Mouse (Mus musculus) thymus, postnatal 0 days (tissue): ENCODE results near the gene Hmox1. TPM values are rescaled to one million over a fixed set of nuclear protein-coding genes. Genes with fewer than 3 reads are reported as not detected.

Experiments used
- DNase-seq: peaks from one replicate; pipeline ENCODE4 v3.0.0-alpha.2; 2015; ENCODE audit warnings: low spot score
- polyA plus RNA-seq: library from polyadenylated mRNA; unstranded; fragments of >200 nt; fragmentation: Nextera tagmentation; extraction: Ambion mirVana; gene quantifications from 2 replicates; pipeline ENCODE4 v1.2.1, GENCODE M21; 2015

Hmox1 gene
- polyA plus RNA-seq, result 29.4 and 31.9 TPM in 2 replicates

- peak; percentile 76 for DNase-seq
Measured at GRCm38 (mm10) chr8:75093399-75094156, at the start of gene Hmox1. TSS of gene Hmox1 (plus strand) at chr8:75093621.

- no peak for DNase-seq
Measured at GRCm38 (mm10) chr8:75046303-75046702, 47.1 kb upstream of the Hmox1 start.

GRCm38 (mm10) chr8:75047784-75048183 lies 45.6 kb upstream of the Hmox1 start:
- DNase-seq, result no peak

GRCm38 (mm10) chr8:75053342-75053741 lies 40.1 kb upstream of the Hmox1 start:
- no peak for DNase-seq

GRCm38 (mm10) chr8:75055673-75056072 lies 37.7 kb upstream of the Hmox1 start:
- no peak for DNase-seq

- DNase-seq, result no peak
Measured at GRCm38 (mm10) chr8:75060022-75060421, 33.4 kb upstream of the Hmox1 start.

GRCm38 (mm10) chr8:75060815-75061214 lies 32.6 kb upstream of the Hmox1 start:
- DNase-seq, result no peak

- no peak for DNase-seq
Measured at GRCm38 (mm10) chr8:75063290-75063689, 30.1 kb upstream of the Hmox1 start.

GRCm38 (mm10) chr8:75064790-75065189 lies 28.6 kb upstream of the Hmox1 start:
- no peak for DNase-seq

GRCm38 (mm10) chr8:75067287-75067686 lies 26.1 kb upstream of the Hmox1 start:
- DNase-seq, result no peak

GRCm38 (mm10) chr8:75070297-75070696 lies 23.1 kb upstream of the Hmox1 start:
- no peak for DNase-seq

GRCm38 (mm10) chr8:75071627-75072346 lies 21.6 kb upstream of the Hmox1 start:
- peak; percentile 70 for DNase-seq

GRCm38 (mm10) chr8:75074876-75075275 lies 18.5 kb upstream of the Hmox1 start:
- DNase-seq, result no peak

GRCm38 (mm10) chr8:75078215-75078614 lies 15.2 kb upstream of the Hmox1 start:
- no peak for DNase-seq

- DNase-seq, result no peak
Measured at GRCm38 (mm10) chr8:75078851-75079250, 14.6 kb upstream of the Hmox1 start.

GRCm38 (mm10) chr8:75081364-75082040 lies 11.9 kb upstream of the Hmox1 start:
- DNase-seq, result no peak

- DNase-seq, result no peak
Measured at GRCm38 (mm10) chr8:75082181-75082805, 11.1 kb upstream of the Hmox1 start.

GRCm38 (mm10) chr8:75083846-75084245 lies 9.6 kb upstream of the Hmox1 start:
- DNase-seq, result peak; percentile 90

GRCm38 (mm10) chr8:75084382-75085064 lies 8.9 kb upstream of the Hmox1 start:
- no peak for DNase-seq

GRCm38 (mm10) chr8:75086002-75086401 lies 7.4 kb upstream of the Hmox1 start:
- no peak for DNase-seq

GRCm38 (mm10) chr8:75087127-75087526 lies 6.3 kb upstream of the Hmox1 start:
- no peak for DNase-seq
